Mouse (Mus musculus) forebrain, embryonic 16.5 days (tissue): Measurements from ENCODE around the gene Mier3. TPM values are rescaled to one million over a fixed set of nuclear protein-coding genes. Genes with fewer than 3 reads are reported as not detected.

Experiments used
- ATAC-seq: fragments of 200-750 bp; cut with Nextera tagmentation; 2 replicates; pipeline ENCODE4 v1.8.0; 2017; ENCODE audit warnings: mild to moderate bottlenecking, moderate library complexity
- H3K27ac ChIP-seq: fragments of 300-500 bp; sonication (generic); 2 replicates; pipeline ENCODE4 v1.5.1; 2014; ENCODE audit warnings: low read length, control low read depth
- H3K27me3 ChIP-seq: fragments of 300-500 bp; sonication (generic); replicated peaks from 2 replicates; pipeline ENCODE4 v1.6.1; 2014; ENCODE audit warnings: low read length; ENCODE audit not compliant: control insufficient read depth, insufficient read depth
- H3K36me3 ChIP-seq: fragments of 300-500 bp; sonication (generic); 2 replicates; pipeline ENCODE4 v1.6.1; 2014; ENCODE audit not compliant: control insufficient read depth, insufficient read depth
- H3K4me1 ChIP-seq: fragments of 300-500 bp; sonication (generic); replicated peaks from 2 replicates; pipeline ENCODE4 v1.6.1; 2014; ENCODE audit warnings: low read length; ENCODE audit not compliant: control insufficient read depth, insufficient read depth
- H3K4me2 ChIP-seq: fragments of 300-500 bp; sonication (generic); 2 replicates; pipeline ENCODE4 v1.6.1; 2014; ENCODE audit warnings: mild to moderate bottlenecking, low read length, control low read depth
- H3K4me3 ChIP-seq: fragments of 300-500 bp; sonication (generic); replicated peaks from 2 replicates; pipeline ENCODE4 v1.5.1; 2014; ENCODE audit warnings: mild to moderate bottlenecking, low read length, control low read depth
- H3K9ac ChIP-seq: fragments of 300-500 bp; sonication (generic); replicated peaks from 2 replicates; pipeline ENCODE4 v1.6.1; 2014; ENCODE audit warnings: low read depth, low read length, control low read depth
- H3K9me3 ChIP-seq: fragments of 300-500 bp; sonication (generic); 2 replicates; pipeline ENCODE4 v1.6.1; 2016; ENCODE audit warnings: low read length; ENCODE audit not compliant: control insufficient read depth
- WGBS: fragments of 180-500 bp; shearing (Covaris S2); extraction: QIAGEN DNeasy Blood & Tissue Kit; methylation state at CpG from one replicate; pipeline ENCODE4 v1.1.7; 2014; 5-methylcytosine and 5-hydroxymethylcytosine counted together
- polyA plus RNA-seq: library from polyadenylated mRNA; unstranded; fragments of >200 nt; fragmentation: Nextera tagmentation; extraction: Ambion mirVana; gene quantifications from 2 replicates; pipeline ENCODE4 v1.2.1, GENCODE M21; 2015

Mier3 gene
- polyA plus RNA-seq, 1 experiment from 2014 or later, result 21.1 TPM

DNA sequence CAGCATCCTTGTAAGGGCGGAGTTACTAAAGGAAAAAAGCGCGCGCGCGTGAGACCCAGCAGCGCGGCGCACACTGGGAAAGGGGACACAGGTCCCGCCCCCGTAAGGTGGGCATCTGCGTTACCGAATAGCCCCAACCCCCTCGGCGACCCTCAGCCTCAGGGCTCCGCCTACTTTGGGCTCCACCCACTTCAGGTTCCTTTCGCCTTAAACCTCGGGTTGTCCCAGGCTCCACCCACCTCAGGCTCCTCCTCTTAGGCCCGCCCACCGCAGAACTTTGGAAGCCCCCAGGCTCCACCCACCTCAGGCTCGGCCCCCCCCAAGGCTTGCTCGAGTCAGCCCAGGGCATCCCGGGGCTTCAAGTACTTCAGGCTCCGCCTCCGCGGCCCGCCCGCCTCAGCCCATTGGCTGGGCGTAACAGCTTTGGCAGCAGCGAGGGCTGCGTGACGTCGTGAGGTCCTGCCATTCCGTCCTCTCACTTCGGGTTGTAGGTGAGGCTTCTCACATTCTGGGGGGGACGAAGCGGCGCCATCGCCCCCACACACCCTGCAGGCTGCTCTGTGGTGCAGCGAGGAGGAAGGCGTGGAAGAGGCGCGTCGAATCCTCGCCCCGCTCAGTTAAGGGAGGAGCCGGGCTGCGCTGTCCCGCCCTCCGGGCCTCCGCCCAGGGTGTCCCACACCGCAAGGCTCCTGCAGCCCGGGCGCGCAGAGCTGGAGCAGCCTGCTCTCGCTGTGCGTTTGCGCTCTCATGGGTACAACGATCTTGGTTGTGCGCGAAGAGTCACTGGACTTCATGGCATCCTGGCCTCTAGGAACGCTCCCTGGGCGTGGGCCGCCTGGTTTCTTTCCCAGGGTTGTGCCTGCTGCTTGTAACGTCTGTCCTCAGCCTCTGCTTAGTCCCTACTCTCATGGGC, 44.6 kb downstream of the Mier3 start:
- Histone ChIP-seq H3K36me3 (no peaks in the 10 kb centered on the region), H3K27ac (peak overlapping the region; percentile 34), H3K27me3 (no peaks in the 10 kb centered on the region), H3K9me3 (0 out of 2 replicates have a peak, but pooled peaks cover 4% of the 10 kb centered on the region), H3K9ac (peak overlapping the region; percentile 69), H3K4me1 (peaks cover 7% of the 10 kb centered on the region), H3K4me2 (peak overlapping the region; percentile 91), H3K4me3 (peak overlapping the region; percentile 75)
- ATAC-seq, result peak; percentile 99
- under 1% methylated on average over 65 of the region's 65 CpGs for WGBS

DNA sequence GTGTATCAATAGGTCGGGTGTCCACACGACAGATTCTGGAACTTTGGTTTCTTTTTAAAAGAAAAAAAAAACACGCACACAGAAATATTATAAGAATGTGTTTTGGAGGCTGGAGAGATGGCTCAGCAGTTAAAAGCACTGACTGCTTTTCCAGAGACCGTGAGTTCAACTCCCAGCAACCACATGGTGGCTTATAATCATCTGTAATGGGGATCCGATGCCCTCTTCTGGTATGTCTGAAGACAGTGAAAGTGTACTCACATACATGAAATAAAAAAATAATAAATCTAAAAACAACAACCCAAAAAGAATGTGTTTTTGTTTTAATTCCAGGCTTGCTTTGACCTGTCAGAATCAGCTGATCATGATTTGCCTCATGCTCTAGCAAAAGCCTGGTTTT, 46.1 kb downstream of the Mier3 start:
- H3K4me1 ChIP-seq, result peaks cover 7% of the 10 kb centered on the region
- H3K27me3 ChIP-seq, result no peaks in the 10 kb centered on the region
- no peak overlapping the region for H3K9ac ChIP-seq
- no peak overlapping the region for H3K4me3 ChIP-seq
- H3K9me3 ChIP-seq, result 0 out of 2 replicates have a peak, but pooled peaks cover 4% of the 10 kb centered on the region
- no peak for ATAC-seq
- H3K4me2 ChIP-seq, result no peak overlapping the region
- WGBS, result 93% methylated on average over 5 of the region's 5 CpGs
- H3K27ac ChIP-seq, result no peak overlapping the region
- no peaks in the 10 kb centered on the region for H3K36me3 ChIP-seq

DNA sequence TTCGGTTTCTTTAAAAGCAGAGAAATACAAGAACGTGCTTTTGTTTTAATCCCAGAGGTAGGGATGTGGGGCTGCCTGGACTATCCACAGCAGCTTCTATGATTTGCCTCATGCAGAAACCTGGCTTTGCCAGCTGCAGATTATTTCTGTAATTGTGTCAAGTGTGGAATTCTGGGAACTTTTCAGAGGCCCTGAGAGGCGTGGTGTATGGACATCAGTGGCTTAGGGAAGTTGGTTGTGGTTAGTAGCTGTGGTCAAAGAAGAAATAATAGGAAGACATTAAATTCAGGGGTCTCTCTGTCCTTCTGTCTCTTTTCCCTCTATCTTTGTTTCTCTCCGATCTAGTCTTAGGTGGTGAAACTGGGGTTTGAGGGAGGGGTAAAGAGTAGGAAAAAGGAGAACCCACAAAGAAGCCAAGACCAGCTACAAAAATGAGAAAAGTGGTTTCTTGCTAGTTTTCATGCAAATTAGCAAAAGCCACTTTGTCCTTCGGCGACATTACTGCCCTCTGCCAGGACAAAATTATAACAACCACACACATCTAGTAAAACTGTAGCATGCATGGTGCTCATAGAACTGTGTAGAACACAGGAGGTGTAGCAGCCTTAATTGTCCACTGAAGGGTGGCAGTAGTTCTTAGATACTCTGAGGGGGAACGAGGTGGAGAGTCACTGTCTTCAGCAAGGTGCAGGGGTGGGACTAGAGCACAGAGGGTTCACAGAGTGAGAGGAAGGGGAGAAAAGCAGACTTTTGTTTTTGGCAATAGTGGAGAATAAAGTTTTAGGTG, 60.6 kb downstream of the Mier3 start:
- Histone ChIP-seq H3K27ac (no peak overlapping the region), H3K4me2 (no peak overlapping the region), H3K27me3 (no peaks in the 10 kb centered on the region), H3K4me3 (no peak overlapping the region), H3K9me3 (0 out of 2 replicates have a peak, but pooled peaks cover 2% of the 10 kb centered on the region), H3K36me3 (no peaks in the 10 kb centered on the region), H3K9ac (no peak overlapping the region), H3K4me1 (no peaks in the 10 kb centered on the region)
- WGBS, result 78% methylated on average over 7 of the region's 7 CpGs
- ATAC-seq, result no peak

DNA sequence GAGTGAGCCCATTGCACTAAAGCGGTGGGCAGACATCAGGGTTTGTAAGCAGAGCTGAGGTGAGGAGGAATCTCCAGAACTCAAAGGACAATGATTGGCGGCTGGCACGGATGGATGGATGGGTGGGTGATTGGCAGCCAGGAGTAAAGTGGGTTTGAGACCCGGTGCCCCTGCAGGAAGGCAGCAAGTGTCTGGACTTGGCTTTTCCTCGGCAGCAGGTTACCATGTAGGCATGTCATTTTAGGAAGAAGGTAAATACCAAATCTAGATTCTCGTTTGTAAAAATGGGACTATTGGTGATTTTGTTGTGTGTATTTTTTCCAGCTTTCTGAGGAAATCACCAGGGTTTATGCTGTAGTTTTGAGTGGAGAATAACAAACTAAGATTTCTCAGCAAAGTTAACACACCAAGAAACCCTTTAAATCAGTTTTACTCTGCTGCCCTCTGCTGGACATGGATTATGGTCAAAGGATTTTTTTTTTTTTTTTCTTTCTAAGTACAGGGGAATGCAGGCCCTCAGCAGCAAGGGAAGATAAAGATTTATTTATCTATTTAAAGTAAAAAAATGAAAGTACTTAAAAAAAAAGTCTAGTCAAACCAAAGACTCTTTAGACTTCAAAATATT, 61.3 kb downstream of the Mier3 start:
- ATAC-seq, result no peak; the same call in 1 of the 2 replicates
- Histone ChIP-seq H3K4me2 (no peak overlapping the region), H3K27ac (no peak overlapping the region), H3K4me3 (no peak overlapping the region), H3K9ac (no peak overlapping the region), H3K9me3 (0 out of 2 replicates have a peak, but pooled peaks cover 2% of the 10 kb centered on the region), H3K27me3 (no peaks in the 10 kb centered on the region), H3K36me3 (no peaks in the 10 kb centered on the region), H3K4me1 (no peaks in the 10 kb centered on the region)
- WGBS, result 64% methylated on average over 6 of the region's 6 CpGs

DNA sequence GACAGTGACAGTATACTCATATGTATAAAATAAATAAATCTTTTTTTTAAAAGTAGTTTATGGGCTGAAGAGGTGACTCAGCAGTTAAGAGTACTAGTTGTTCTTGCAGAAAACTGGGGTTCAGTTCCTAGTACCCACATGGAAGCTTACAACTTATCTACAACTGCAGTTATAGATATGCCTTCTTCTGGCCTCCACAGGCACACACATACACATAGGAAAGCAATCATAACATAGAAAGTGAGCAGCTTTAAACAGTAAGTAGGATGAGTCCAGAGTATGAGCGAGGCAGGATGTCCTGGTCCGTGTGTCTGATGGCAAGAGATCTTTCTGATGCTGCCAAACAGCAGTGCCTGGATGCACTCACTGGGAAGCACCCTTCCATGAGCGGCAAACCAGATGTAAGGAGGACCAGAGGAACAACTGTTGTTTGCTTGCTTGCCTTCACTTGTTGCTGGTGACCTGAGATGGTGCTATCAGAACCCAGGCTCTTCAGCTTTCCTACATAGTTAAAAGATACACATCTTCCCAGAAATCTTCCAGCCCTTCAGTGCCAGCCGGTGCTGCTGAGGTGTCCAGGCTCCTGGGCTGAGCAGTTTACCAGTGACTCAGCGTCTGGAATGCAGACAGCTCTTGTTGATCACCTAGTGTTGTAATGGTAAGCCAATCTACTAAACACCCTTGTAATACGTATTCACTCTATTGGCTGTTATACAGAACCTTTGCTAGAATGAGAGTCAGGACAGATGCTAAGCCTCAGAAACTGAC, 63.6 kb downstream of the Mier3 start:
- H3K27ac ChIP-seq, result no peak overlapping the region
- H3K36me3 ChIP-seq, result 0 out of 2 replicates have a peak, but pooled peaks cover 2% of the 10 kb centered on the region
- ATAC-seq, result no peak
- H3K9ac ChIP-seq, result no peak overlapping the region
- no peak overlapping the region for H3K4me2 ChIP-seq
- H3K27me3 ChIP-seq, result no peaks in the 10 kb centered on the region
- H3K9me3 ChIP-seq, result no peaks in the 10 kb centered on the region
- WGBS, result 85% methylated on average over 6 of the region's 6 CpGs
- no peaks in the 10 kb centered on the region for H3K4me1 ChIP-seq
- no peak overlapping the region for H3K4me3 ChIP-seq

DNA sequence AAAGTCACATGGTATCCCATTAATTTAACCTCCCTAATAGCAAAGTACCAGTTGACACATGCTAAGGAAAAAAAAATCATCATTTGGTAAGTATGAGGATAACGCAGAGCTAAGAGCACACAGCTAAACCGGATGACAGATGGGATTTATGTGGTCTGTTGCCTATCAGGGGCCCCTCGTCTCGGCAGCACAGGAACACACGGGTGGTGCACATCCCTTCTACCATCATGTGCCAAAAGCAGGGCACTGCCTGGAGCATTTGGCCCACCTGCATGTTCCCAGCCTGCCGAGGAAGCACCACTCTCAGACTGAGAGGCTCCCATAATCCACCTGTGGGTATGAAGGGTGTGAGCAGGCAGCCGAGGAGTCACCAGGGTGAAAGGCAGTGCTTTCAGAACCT, 64.4 kb downstream of the Mier3 start:
- Histone ChIP-seq H3K9me3 (no peaks in the 10 kb centered on the region), H3K36me3 (0 out of 2 replicates have a peak, but pooled peaks cover 2% of the 10 kb centered on the region), H3K27ac (no peak overlapping the region), H3K4me3 (no peak overlapping the region), H3K4me1 (no peaks in the 10 kb centered on the region), H3K27me3 (no peaks in the 10 kb centered on the region), H3K4me2 (no peak overlapping the region), H3K9ac (no peak overlapping the region)
- no peak for ATAC-seq
- WGBS, result 85% methylated on average over 7 of the region's 7 CpGs

DNA sequence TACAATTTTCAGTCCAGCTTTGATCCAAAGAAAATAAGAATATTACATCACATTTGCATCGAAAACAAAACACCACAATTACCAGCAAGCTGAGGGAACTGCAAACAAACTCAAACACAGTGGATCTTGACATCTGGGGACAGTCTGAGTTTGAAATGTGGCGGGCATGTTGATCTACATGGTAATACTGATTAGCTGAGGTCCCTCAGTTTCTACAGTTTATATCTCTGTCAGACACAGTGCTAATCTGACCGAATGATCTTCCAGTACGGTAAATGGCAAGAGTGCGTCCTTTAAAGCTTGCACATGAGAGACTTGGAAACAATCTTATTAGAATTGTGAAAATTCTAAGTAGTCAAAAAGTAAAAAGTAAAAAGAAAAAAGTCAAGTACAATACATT, 66.1 kb downstream of the Mier3 start:
- WGBS, result 89% methylated on average over 5 of the region's 5 CpGs
- Histone ChIP-seq H3K27me3 (no peaks in the 10 kb centered on the region), H3K4me2 (no peak overlapping the region), H3K4me3 (no peak overlapping the region), H3K9me3 (no peaks in the 10 kb centered on the region), H3K9ac (no peak overlapping the region), H3K27ac (no peak overlapping the region), H3K36me3 (0 out of 2 replicates have a peak, but pooled peaks cover 2% of the 10 kb centered on the region), H3K4me1 (no peaks in the 10 kb centered on the region)
- no peak for ATAC-seq

DNA sequence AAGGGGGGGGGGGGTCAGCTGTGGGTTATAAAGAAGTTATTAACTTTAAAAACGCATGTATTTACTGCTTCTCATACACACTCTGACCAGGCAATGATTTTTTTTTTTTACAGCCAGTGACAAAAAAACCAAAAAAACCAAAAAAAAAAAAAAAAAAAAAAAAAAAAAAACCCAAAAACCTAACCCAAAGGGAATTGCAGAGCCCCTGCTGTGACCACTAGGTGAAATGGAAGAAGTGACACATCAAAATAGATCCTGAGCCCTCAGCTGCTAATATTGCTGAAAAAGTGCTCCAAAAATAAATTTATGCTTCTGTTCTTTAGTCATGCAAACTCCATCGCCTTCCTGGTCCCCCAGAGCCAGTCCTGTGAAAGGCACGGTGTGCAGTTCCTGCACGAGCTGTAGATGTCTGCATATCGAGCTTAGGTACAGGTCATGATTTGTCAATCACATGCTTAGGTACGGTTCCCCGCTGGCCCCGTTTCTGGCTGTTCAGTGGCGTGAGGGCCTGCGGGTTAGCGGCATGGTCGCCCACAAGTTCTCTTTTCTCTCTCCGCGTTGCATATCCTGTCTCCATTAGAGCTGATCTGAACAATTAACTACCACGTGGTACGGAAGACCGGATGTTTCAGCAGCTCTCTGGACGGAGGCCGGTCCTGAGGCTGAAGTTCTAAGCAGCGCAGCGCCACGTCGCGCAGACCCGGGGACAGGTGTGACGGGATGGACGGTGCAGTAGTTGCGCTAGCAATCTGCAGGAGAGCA, 67.7 kb downstream of the Mier3 start:
- H3K9me3 ChIP-seq, result no peaks in the 10 kb centered on the region
- H3K4me3 ChIP-seq, result no peak overlapping the region
- H3K4me2 ChIP-seq, result no peak overlapping the region
- H3K36me3 ChIP-seq, result 0 out of 2 replicates have a peak, but pooled peaks cover 2% of the 10 kb centered on the region
- H3K4me1 ChIP-seq, result no peaks in the 10 kb centered on the region
- H3K27me3 ChIP-seq, result no peaks in the 10 kb centered on the region
- ATAC-seq, result no peak
- no peak overlapping the region for H3K27ac ChIP-seq
- WGBS, result 94% methylated on average over 28 of the region's 28 CpGs
- no peak overlapping the region for H3K9ac ChIP-seq
